Mouse (Mus musculus): ENCODE results near the gene Arhgef28. TPM values are rescaled to one million over a fixed set of nuclear protein-coding genes. Genes with fewer than 3 reads are reported as not detected.
A peak's percentile ranks its signal among the peaks of the same experiment; 100 is the strongest.
"Not testable (repeated sequence)": the region's sequence is repeated elsewhere in the genome, so short reads cannot be mapped to it uniquely, and the experiment has no call there.

Gene Arhgef28
- total RNA-seq, 2 experiments from 2014 or later: 5.1 to 7.9 TPM

GRCm38 (mm10) chr13:98073190-98073589 lies 133.0 kb downstream of the Arhgef28 start:
- DNase-seq: no peak

- DNase-seq: no peak
Measured at GRCm38 (mm10) chr13:98070458-98070857, 135.8 kb downstream of the Arhgef28 start.

GRCm38 (mm10) chr13:98069646-98070045 lies 136.6 kb downstream of the Arhgef28 start:
- DNase-seq: no peak

- no peak for DNase-seq
Measured at GRCm38 (mm10) chr13:98062843-98063242, 143.4 kb downstream of the Arhgef28 start.

GRCm38 (mm10) chr13:98060121-98060520 lies 146.1 kb downstream of the Arhgef28 start:
- DNase-seq: not testable (repeated sequence)

- no peak for DNase-seq
Measured at GRCm38 (mm10) chr13:98055194-98055593, 151.0 kb downstream of the Arhgef28 start.

- peak; percentile 59 to 77 for DNase-seq
Measured at GRCm38 (mm10) chr13:98040628-98041150, 165.6 kb downstream of the Arhgef28 start.

GRCm38 (mm10) chr13:98038731-98039130 lies 167.5 kb downstream of the Arhgef28 start:
- DNase-seq: no peak

GRCm38 (mm10) chr13:98037693-98038092 lies 168.5 kb downstream of the Arhgef28 start:
- no peak for DNase-seq

GRCm38 (mm10) chr13:98031642-98031960 lies 174.6 kb downstream of the Arhgef28 start:
- peak in 1 of 2 experiments; percentile 33 for DNase-seq

GRCm38 (mm10) chr13:98030959-98031641 lies 175.1 kb downstream of the Arhgef28 start:
- DNase-seq: peak; percentile 88 to 95

- DNase-seq: no peak
Measured at GRCm38 (mm10) chr13:98030041-98030440, 176.2 kb downstream of the Arhgef28 start.

GRCm38 (mm10) chr13:98028711-98029250 lies 177.5 kb downstream of the Arhgef28 start:
- no peak for DNase-seq

- DNase-seq: peak; percentile 77 to 84
Measured at GRCm38 (mm10) chr13:98027641-98028204, 178.5 kb downstream of the Arhgef28 start.

- DNase-seq: peak; percentile 42 to 43
Measured at GRCm38 (mm10) chr13:98027122-98027521, 179.1 kb downstream of the Arhgef28 start.

- DNase-seq: peak; percentile 56 to 63
Measured at GRCm38 (mm10) chr13:98025706-98026504, 180.3 kb downstream of the Arhgef28 start.

- peak in 1 of 2 experiments; percentile 54 for DNase-seq
Measured at GRCm38 (mm10) chr13:98025162-98025561, 181.1 kb downstream of the Arhgef28 start.

GRCm38 (mm10) chr13:98024680-98025079 lies 181.6 kb downstream of the Arhgef28 start:
- DNase-seq: no peak

- DNase-seq: no peak
Measured at GRCm38 (mm10) chr13:98021906-98022305, 184.3 kb downstream of the Arhgef28 start.

GRCm38 (mm10) chr13:98018837-98019236 lies 187.4 kb downstream of the Arhgef28 start:
- DNase-seq: not testable (repeated sequence)

- DNase-seq: no peak
Measured at GRCm38 (mm10) chr13:98016923-98017588, 189.2 kb downstream of the Arhgef28 start.
